Mouse (Mus musculus) 3T3-L1 (cell line): ENCODE measurements around the gene Pla2g4e.

Experiments used
- DNase-seq: peaks from one replicate; pipeline ENCODE4 v3.0.0-alpha.2; 2015; ENCODE audit warnings: low read depth, low spot score

The Pla2g4e gene

DNA sequence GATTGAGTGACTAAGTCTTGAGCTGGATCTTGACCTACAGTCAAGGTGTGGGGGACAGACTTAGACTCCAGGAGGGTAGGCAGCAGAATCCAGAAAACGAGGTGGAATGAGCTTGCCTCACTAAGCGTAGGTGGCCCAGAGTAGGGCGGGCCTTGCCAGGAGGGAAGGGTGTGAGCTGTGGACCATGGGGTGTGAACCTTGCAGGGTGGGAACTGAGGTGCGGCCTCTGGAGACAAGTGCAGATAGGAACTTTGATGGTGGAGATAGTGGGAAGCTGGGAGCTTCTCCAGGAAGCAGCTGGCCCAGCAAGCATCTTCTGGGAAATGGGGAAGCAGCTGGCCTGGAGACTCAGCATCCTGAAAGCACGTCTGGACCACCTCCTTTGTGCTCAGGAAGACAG lies 7.4 kb downstream of the Pla2g4e start:
- no peak for DNase-seq

DNA sequence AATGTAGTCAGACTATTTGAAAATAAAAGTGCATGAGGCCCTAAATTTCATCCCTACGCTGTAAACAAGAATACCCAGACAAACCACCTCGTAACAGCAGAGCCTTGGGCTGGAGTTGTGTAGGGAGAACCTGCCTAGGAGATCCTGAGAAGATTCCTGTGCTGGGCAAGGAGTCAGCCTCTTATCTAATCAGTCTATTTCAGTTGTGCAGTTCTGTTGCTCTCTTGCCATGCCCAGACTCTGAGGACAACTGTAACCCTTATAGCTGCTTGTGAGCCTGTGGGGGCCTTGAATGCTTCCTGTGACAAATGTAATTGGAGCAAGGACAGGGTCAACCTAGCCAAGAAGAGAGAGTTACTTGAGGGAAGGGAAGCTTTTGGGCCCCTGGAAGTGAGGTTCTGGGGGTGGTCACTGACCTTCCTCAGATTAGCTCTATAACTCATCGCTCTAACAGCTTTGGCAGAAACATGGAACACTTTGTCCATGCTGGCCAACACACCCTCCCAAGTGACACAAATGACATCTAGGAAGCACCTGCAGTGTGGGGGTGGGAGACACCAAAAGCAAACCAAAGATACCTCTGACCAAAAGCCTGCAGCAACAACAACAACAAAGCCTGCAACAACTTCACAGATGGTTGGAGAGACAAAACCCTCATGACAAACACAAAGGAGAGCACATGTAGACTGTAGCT lies 9.0 kb downstream of the Pla2g4e start:
- DNase-seq = no peak

DNA sequence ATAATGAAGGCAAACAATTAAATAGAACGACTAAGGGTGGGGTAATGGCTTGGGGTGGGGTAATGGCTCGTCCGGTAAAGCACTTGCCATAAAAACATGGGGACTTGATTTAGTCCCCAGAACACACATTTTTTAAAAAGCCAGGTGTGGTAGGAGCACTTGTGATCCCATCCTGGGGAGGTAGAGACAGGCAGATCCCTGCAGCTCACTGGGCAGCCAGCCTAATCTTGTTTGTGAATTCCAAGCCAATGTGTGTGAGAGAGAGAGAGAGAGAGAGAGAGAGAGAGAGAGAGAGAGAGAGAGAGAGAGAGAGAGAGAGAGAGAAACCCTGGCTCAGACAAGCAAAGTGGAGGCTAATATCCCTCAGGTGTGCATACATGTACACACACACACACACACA lies 9.8 kb downstream of the Pla2g4e start:
- no peak for DNase-seq

DNA sequence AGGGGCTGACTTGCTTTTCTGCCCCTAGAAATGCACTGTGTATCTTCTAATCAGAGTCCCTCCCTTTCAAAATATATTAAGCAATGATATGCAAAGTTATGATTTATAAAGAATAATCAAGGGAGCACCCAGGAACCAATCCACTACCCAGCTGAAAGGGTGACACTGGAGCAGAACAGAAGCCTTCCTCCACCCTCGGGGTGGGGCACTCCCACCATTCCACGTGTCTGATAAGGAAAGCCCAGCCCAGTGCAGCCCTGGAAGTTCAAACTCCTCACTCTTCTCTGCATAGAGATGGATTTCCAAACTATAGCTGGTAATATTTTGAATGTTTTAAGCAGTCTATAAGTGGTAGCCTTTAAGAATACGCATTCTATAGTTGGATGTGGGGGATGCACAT lies 13.5 kb downstream of the Pla2g4e start:
- DNase-seq = no peak

DNA sequence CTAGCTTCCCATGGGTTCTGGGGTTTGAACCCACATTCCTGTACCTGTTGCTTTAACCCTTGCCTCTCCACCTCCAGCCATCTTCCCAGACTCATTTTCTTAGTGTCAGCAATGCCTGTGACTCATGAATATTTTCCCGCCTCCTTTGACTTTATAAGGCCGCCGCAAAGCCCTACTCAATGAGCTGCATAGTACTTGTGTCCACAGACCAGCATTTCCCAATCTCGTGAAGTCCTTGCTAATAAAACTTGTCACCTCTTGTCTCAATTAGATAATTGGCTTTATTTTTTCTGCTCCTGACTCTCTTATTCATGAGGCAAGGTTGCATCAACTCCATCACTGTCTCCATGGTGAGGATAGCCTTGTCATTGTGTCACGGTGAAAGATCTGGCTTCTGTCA lies 30.5 kb downstream of the Pla2g4e start:
- DNase-seq = no peak

DNA sequence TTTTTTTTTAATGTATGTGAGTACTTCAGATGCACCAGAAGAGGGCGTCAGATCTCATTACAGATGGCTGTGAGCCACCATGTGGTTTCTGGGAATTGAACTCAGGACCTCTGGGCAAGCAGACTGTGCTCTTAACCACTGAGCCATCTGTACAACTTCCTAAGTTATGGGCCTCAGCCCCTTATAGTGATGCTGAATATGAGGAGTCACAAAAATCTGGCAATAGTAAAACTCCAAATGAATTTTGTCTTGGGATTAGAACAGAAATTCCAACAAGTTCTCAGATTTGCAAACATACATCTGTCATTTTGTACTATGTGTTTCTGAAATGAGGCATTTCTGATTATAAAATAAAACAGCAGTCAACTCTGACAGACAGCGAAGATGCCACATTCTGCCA lies 33.7 kb downstream of the Pla2g4e start:
- no peak for DNase-seq

DNA sequence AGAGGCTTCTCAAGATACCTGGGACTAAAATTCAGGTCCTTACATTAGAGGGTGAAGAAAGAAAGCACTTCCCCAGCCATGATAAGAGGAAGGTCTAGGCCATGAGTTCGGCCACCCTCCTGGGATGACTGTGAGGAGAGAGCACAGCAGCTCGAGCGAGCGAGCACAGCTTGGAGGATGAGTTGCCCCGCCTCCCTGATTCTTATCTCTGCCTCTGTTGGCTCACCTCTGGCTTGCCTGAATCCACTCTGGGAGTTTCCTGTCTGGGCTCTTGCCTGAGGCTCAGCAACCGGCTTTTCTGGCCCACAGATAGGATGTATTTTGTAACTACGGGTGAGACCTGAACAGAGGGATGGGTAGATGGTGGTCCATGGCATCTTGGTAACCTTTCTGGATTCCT lies 37.2 kb downstream of the Pla2g4e start:
- no peak for DNase-seq

DNA sequence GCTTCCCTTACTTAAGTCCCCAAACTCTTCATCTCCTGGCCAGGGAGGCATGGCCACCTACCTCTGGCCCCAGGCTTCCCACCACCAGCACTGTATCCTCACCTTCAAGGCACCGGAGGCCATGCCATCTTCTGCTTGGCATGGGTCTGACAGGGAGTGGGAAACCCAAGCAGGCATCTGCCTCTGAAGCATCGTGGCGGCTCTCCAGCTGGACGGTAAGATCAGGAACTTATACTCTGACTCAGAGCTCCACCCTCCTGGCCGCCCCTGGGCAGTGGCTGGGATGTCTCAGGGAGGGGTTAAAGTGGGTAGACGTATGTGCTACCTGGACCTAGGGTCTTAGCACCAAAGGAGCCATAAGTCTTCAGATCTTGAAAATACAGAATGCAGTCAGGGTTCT lies 38.1 kb downstream of the Pla2g4e start:
- peak; percentile 57 for DNase-seq

DNA sequence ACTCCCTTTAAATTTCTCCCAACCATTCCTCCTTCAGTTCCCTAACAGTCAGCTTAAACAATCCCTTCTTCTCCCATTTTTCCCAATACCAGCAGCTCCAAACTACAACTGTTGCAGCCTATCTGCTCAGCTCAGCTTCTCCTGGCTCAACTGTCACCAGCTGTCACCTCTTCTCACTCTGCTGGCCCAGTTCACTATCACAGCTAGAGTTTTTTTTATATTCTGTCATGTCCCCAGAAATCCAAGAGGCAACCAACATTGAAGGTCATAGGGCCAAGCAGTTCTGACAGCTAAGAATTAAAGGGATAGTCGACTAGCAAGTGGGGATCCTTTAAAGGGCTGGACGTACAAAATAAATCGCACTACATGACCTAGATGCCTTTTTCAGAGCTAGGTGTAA lies 41.4 kb downstream of the Pla2g4e start:
- DNase-seq = no peak

DNA sequence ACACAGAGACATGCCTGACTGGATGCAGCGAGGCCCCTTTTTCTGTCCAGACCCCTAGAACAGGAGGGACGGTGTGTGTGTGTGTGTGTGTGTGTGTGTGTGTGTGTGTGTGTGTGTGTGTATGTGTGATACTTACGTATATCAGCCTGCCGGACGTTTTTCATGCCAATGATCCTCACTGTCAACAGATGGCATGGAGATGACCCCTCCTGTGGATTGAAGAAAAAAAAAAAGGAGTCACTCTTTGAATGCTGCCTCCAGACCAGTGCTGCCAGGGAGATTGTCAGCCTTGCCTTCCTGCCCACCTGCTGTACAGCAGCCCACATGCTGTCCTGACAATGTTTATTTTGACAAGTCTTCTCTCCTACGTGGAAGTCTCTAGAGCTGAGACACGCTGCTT lies 45.1 kb downstream of the Pla2g4e start:
- no peak for DNase-seq

DNA sequence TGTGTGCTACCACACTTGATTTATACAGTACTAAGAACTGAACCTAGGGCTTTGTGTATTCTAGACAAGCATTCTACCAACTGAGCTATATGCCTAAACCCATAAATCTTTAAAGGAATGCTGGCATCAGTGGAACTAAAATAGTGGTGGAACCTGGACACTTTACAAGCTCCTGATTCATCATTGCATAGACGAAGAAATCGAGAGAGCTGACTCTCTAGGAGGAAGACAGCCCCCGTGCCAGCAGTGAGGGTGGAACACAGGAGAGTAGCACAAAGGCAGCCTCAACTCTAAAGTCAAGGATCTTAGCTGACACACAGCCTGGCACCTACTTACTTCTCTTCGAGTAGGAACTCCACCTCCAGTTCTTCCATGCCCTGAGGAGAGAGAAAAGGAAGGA lies 57.0 kb downstream of the Pla2g4e start:
- no peak for DNase-seq

DNA sequence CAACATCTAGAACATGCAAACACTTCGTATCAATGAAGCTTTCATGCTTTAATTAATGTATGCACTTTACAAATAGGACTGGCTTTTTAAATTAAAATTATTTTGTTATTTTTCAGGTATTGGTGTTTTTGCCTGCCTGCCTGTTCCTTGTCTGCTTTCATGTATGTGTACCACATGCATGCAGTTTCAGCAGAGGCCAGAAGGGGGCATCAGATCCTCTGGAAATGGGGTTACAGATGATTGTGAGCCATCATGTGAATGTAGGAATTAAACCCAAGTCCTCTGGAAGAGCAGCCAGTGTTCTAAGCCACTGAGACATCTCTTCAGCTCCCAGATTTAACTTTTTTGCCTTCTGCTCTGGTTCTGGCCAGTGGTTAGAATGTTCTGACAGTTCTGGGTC lies 57.6 kb downstream of the Pla2g4e start:
- peak; percentile 8 for DNase-seq

DNA sequence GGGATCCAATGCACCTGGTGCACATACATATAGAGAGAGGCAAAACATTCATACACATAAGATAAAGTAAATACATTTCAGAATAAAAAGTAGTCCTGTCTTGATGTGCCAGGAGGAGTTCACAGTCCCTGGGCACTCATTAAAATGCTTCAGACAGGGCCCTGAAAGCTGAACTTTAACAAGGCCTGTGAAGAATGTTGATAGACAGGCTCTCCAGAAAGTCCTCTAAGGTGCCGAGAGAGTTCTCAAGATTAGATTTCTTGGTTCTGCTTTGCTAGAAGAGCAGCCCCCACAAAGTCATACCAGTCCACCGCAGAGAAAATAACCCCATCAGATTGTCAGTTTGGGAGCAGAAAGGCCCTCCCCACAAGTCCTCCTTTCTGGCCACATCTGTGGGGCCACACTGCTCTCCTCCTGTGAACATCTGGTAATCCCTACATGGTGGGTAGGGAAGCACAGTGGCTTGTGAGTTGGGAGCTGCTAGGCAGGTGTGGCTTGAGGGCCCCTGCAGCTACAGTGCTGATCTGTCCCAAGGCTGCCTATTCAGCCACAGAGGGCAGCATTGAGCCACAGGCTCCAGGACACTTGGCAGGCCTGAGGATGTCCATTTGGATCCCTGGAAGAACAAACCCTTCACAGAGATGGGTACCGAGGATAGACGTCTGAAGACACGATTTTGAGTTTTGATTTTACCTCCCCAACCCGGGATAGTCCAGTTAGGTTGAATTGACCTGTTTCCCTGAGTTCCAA lies 59.4 kb downstream of the Pla2g4e start:
- peak; percentile 7 for DNase-seq

DNA sequence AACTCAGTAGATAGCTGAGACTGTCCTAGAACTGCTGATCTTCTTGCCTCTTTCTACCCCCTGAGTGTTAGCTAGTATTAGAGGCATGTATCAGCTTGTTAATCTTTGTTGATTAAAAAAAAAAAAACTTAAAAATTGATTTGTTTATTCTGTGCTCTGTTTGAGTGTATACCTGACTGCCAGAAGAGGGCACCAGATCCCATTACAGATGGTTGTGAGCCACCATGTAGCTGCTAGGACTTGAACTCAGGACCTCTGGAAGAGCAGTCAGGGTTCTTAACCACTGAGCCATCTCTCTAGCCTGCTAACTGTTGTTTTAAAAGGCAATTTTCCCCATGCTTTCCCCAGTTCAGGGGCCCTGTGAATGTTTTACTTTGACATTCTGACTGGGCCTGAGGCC lies 66.2 kb downstream of the Pla2g4e start:
- peak; percentile 27 for DNase-seq

DNA sequence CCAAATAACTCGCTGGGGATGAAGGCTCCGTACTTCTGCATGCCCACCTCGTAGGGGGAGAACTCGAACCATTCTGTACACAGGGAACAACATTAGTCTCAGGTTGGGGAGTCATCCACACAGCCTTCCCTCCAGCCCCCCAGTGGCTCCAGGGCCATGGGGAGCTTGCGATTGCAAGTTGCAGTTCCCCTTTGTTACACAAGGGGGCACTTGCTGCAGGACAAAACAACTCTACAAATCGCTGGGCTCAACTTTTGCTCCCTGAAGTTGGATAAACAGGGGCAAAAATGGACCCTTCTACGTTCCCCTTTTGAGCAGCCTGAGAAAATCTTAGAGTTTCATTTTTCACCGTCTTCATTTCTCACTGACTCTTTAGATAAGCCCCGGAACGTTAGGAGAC lies 71.4 kb downstream of the Pla2g4e start:
- peak; percentile 67 for DNase-seq

DNA sequence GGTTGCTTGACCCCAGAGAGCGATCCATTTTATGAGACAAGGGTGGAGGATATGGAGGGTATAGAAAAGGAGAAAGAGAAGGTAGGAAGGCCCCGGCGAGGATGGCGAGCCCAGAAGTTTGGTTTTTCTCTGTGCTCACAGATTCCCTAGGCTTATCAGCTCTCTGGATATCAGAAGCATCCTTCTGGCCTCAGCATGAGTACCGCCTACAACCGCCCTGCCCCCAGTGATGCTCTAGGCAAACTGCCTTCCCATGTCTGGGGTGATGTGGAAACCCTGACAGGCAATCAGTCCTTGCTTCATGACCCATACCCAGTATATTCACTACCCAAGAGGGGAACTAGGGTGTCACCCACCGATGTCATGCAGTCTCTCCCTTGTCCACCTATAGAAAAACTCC lies 73.8 kb downstream of the Pla2g4e start:
- no peak for DNase-seq

DNA sequence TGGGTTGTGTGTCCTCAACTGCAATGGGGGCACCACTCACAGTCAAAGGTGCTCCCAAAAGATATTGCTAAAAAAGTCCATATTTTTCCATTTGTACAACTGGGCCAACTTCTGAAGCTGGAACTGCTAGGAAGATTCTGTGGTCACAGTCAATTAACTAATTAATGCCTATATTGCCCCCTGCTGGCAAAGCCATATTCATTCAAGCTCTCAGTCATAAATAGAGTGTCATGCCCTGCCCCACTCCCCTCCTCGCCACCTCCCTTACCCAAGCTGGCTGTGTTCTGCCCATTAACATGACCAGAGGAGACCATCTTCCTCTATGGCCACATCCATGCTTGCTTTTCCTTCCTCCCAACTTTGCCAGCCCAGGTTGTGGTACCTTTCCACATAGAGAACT lies 74.4 kb downstream of the Pla2g4e start:
- peak; percentile 68 for DNase-seq

DNA sequence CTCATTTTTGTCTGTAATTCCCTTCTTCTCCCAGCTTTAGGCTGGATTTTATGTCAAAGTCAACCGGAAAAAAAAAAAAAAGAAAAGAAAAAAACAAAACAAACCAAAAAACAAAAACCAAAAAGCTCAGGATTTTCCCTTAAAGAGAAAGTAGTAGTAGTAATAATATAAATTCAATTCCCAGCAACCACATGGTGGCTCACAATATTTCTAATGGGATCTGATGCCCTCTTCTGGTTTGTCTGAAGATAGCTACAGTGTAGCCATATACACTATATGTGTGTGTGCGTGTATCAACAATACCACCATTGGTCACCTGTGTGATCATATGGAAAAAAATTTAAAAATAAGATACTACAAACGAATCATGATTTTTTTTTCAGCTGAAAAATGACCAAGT lies 75.8 kb downstream of the Pla2g4e start:
- DNase-seq = peak; percentile 67

DNA sequence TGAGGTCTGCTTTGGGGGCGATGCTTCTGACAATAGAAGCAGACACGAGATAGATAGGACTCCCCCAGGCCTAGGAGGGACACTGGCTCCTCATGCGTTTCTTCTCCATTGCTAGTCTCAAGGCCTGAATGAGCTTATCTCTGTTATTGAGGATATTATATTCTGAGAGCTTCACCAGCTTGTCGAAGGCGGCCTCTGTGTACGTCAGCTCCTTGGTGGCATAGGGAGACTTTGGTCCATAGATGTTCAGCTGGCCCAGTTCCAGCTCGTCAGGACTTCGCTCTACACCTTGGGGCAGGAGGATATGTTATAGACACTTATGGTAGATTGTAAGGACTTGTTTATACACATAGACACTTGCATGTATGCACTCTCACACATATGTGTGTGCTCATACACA lies 77.4 kb downstream of the Pla2g4e start:
- DNase-seq = no peak

DNA sequence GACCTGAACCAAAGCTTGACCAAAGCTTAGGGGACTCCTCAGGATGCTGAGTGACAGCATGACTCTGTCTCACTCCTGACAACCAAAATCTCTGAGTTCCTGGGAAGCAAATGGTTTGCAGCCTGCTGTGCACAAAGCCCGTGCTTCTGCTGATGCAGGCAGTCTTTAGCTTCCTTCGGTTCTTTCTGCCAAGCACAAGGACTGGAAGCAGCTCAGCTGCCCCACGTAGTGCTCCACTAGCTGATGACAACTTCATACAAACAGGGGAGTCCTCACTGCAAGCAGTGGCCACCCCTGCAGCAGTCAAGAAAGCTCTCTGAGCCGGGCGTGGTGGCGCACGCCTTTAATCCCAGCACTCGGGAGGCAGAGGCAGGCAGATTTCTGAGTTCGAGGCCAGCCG lies 79.7 kb downstream of the Pla2g4e start:
- DNase-seq = no peak

DNA sequence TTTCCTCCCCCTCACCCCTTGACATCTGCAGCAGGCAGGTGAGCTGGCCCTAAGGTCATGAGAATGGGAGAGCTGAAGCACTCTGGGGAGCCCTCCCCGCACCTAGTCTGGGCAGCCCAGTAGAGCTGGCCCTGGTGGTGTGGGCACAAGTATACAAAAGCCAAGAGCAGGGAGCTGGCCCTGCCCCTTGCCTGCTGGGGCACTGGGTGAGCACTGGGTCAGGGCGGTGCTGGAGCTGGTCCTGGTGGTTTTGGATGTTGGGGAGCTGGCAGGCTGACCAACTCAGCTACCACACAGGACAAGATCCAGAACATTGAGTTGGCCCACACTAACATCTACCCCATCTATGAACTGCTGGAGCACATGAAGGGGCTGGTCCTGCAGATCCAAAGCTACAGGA lies 85.7 kb downstream of the Pla2g4e start:
- DNase-seq = no peak

DNA sequence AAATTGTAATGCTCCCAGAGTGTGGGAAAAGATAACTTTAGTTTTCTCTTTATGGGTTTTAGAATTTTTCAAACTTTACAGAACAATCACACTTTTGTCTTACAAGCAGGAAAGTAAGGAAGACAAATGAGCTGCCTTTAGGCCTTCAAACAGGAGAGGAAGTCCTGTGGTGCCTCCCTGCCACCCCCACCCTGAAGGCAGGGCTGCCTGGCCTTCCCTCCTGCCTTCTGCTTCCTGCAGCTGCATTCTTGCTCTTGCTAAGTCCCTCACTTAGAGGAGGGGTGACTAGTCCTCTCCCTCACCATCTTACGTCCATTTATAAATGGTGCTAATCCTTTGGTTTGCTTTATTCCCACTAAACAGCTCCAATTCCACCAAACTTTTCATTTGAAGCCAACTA lies 86.3 kb downstream of the Pla2g4e start:
- no peak for DNase-seq

DNA sequence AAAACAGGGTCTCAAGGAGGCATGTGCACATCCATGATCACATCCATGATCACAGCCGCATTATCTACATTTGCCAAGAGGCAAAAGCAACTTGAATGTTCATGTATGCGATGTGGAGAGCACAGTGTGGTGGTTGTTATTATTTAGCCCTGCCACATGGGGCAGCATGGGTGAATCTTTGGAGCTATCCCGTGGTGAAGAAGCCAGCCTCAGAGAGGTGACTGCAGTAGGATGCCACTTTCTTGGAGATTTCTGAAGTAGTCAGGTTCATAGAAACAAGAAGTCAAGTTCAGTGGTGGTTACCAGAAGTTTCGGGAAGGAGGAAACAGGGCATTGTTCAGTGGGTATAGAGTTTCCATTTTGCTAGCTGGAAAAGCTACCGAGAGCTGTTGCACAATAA lies 87.1 kb downstream of the Pla2g4e start:
- DNase-seq = no peak

DNA sequence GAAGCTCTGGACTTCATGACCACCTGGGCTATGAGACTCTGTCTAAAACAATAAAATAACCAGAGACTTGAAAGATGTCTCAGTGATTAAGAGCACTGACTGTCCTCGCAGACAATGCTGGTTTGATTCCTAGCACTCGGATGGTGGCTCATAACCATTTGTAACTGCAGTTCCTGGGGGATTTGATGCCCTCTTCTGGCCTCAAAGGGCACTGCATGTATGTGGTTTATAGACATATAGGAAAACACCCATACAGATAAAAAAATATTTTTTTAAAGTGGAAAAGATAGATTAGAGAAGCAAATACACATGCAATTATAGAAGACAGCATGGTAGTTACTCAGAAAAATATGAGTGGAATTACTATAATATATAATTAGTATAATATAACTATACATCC lies 87.5 kb downstream of the Pla2g4e start:
- DNase-seq = no peak
